Mouse (Mus musculus): ENCODE data around the gene Nfkb1.

DNA sequence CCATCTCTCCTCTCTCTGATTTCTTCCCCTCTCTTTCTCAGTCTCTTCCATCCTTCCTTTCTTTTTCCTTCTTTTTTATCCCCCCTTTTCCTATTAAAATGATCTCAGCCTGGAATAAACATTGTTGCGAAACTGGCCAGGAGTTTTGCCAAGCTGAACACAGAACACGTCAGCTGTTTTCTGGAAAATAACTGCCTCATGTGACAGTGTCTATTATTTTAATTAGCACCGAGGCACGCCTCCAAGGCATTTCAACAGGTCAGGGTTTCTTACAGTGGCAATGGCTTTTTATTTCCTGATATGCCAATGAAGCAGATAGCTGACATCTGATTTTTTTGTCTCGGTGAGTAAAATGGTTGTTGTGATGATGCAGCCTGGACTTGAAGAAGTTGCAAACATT lies 38.2 kb upstream of the Nfkb1 start:
- TF ChIP-seq POLR2A (IDR thresholded peaks at IDR 0.05; ENCODE audit: insufficient read depth, low read depth, low read length) (no peak), CTCF (IDR thresholded peaks at IDR 0.05; ENCODE audit: insufficient read depth, low read depth, low read length) (no peak)

All from olfactory bulb, adult 2 months (tissue).